Mouse (Mus musculus): ENCODE measurements at regions not wholly inside any gene's neighbourhood (a gene's known extent, or its start where the extent isn't known, plus 50 kb on each side); places are given as distances from the start of the nearest gene placed in this dataset.

DNA sequence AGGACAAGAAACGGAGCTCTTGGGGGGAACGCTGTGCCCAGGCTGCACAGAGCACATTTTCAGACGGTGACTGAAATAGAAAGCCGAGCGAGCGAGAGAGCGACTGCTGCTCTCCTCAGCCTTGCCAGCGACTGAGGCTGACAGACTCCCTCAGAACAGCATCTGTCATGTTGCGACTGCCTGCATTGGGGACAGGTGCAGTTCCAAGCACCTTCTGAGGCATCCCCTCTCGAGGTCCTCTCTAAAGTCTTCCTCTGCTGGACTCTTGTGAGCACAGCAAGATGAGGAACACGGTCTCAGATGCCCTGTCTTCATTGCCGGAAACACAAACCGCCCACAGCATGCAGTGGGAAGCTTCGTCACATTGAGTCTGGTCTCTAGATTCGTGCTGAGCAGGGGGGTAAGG, 372.7 kb downstream of the Agtpbp1 start:
- Histone ChIP-seq H3K27ac (no peak overlapping the region), H3K4me2 (no peak overlapping the region), H3K4me1 (no peaks in the 10 kb centered on the region), H3K36me3 (no peaks in the 10 kb centered on the region), H3K9ac (no peak overlapping the region), H3K4me3 (no peak overlapping the region), H3K27me3 (replicated peaks) (no peaks in the 10 kb centered on the region), H3K9me3 (replicated peaks) (no peaks in the 10 kb centered on the region)
- no peak for ATAC-seq
- 69% methylated on average over 15 of the region's 15 CpGs for WGBS (ENCODE audit: insufficient replicate concordance)

DNA sequence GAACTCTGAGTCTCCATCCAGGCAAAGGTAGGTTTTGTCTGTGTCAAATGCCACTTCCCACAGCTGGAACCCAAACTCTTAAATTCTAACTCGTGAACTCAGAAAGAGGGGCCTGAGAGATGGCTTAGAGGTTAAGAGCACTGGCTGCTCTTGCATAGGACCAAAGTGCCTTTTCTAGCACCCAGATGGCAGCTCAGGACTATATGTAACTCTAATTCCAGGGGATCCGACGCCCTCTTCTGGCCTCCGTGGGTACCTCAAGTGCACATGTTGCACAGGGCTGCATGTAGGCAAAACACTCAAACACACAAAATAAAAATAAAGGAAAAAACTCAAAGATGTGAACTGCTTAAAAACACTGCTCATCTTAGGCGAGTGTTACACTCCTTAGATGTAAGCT, 374.2 kb downstream of the Agtpbp1 start:
- Histone ChIP-seq H3K9ac (no peak overlapping the region), H3K27me3 (replicated peaks) (no peaks in the 10 kb centered on the region), H3K4me2 (no peak overlapping the region), H3K9me3 (replicated peaks) (no peaks in the 10 kb centered on the region), H3K4me3 (no peak overlapping the region), H3K4me1 (no peaks in the 10 kb centered on the region), H3K36me3 (no peaks in the 10 kb centered on the region), H3K27ac (no peak overlapping the region)
- ATAC-seq = no peak
- 44% methylated on average over 5 of the region's 5 CpGs for WGBS (ENCODE audit: insufficient replicate concordance)

DNA sequence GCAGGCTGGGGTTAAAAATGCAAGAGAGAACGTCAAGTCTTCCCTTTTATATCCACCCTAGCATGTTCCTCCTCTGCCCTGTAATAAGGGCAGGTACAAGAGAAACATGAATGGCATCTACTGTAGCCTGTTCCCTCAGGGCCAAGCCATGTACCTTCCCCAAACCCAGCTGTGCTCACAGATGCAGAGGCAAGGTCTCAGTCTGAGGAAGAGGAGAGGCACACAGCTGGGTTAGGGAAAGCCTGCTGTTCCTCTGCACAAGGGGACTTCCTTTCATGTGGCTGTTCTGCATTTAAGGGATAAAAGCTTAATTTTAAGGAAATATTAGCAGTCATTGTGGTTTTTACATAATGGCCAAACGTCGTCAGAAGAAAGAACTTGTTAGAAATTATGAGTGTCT, 378.8 kb downstream of the Agtpbp1 start:
- no peak overlapping the region for H3K9ac ChIP-seq
- no peak overlapping the region for H3K27ac ChIP-seq
- no peaks in the 10 kb centered on the region for H3K36me3 ChIP-seq
- H3K27me3 ChIP-seq (replicated peaks) = no peaks in the 10 kb centered on the region
- no peaks in the 10 kb centered on the region for H3K9me3 ChIP-seq (replicated peaks)
- no peaks in the 10 kb centered on the region for H3K4me1 ChIP-seq
- H3K4me2 ChIP-seq = no peak overlapping the region
- no peak overlapping the region for H3K4me3 ChIP-seq
- 68% methylated on average over 3 of the region's 3 CpGs for WGBS (ENCODE audit: insufficient replicate concordance)
- no peak for ATAC-seq

DNA sequence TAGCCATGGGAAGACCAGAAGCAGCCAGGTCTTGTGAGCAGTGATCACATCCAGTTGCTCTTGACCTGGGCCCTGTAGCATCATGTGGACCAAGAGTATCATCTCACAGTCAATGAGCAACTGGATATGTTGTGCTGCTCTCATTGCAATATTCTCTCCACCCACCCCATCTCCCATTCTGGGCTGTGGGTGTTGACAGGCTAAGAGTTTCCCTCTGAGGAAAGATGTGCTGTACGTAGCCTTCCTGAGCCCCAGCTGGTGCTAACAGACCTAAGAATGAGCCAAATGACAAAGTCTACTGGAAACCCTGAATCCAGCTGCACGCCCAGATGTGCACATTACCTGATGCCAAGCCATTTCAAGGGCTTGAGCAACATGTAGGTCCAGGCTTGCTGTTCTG, 380.5 kb downstream of the Agtpbp1 start:
- 65% methylated on average over 2 of the region's 2 CpGs for WGBS (ENCODE audit: insufficient replicate concordance)
- no peaks in the 10 kb centered on the region for H3K9me3 ChIP-seq (replicated peaks)
- no peak overlapping the region for H3K27ac ChIP-seq
- no peak overlapping the region for H3K4me3 ChIP-seq
- H3K36me3 ChIP-seq = no peaks in the 10 kb centered on the region
- H3K9ac ChIP-seq = no peak overlapping the region
- H3K4me1 ChIP-seq = no peaks in the 10 kb centered on the region
- H3K27me3 ChIP-seq (replicated peaks) = no peaks in the 10 kb centered on the region
- no peak for ATAC-seq
- H3K4me2 ChIP-seq = no peak overlapping the region

DNA sequence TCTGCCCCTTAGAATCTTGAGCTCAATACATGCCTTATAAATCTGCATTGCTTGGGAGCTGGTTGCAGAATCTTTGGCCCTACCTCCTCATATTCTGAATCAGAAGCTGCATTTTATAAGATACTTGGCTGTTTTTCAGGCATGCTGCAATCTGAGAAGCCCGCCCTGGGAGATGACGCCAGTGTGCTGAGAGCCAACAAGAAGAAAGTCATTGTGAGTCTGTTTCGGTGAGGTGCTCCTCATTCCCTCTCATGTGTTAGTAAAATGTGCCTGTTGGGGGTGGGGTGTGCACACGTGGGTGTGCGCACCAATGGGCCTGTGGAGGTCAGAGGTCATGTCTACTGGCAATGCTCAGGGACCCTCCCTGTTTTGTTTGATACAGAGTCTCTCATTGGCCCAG, 388.7 kb downstream of the Agtpbp1 start:
- no peaks in the 10 kb centered on the region for H3K9me3 ChIP-seq (replicated peaks)
- no peak for ATAC-seq
- H3K4me2 ChIP-seq = no peak overlapping the region
- H3K9ac ChIP-seq = no peak overlapping the region
- no peaks in the 10 kb centered on the region for H3K27me3 ChIP-seq (replicated peaks)
- WGBS (ENCODE audit: insufficient replicate concordance) = 68% methylated on average over 5 of the region's 5 CpGs
- H3K36me3 ChIP-seq = no peaks in the 10 kb centered on the region
- no peaks in the 10 kb centered on the region for H3K4me1 ChIP-seq
- no peak overlapping the region for H3K27ac ChIP-seq
- no peak overlapping the region for H3K4me3 ChIP-seq

DNA sequence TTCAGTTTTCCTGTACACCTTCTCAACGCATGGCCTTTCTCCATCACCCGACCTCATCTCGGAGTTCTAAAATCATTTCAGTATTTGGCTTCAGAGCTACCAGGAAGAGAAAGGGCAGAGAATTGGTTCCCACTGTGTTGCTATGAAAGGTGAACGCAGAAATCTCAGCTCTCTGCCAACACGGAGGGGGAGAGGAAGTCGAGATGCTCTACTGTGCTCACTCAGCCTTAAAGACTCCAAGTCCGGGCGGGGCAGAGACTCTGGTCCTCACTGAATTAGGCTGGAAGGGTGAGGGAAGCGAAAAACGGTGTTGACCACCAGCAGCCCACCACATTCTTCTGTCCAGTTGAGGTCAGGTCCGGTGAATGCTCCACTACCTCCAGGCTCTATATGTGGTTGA, 382.1 kb downstream of the Ntrk2 start:
- Histone ChIP-seq H3K9ac (no peak overlapping the region), H3K4me2 (no peak overlapping the region), H3K4me3 (no peak overlapping the region), H3K4me1 (no peaks in the 10 kb centered on the region), H3K9me3 (replicated peaks) (no peaks in the 10 kb centered on the region), H3K36me3 (no peaks in the 10 kb centered on the region), H3K27ac (no peak overlapping the region), H3K27me3 (replicated peaks) (no peaks in the 10 kb centered on the region)
- WGBS (ENCODE audit: insufficient replicate concordance) = 70% methylated on average over 11 of the region's 11 CpGs
- ATAC-seq = no peak
